Mouse (Mus musculus) lung, postnatal 0 days (tissue): Measurements from ENCODE around the gene Ptpn3.

Experiments
- CTCF ChIP-seq: IDR thresholded peaks from 2 replicates; pipeline ENCODE4 v1.5.1; 2016; ENCODE audit warnings: antibody characterized with exemption, mild to moderate bottlenecking
- EP300 ChIP-seq: IDR thresholded peaks from 2 replicates; pipeline ENCODE4 v1.6.1; 2016; ENCODE audit warnings: antibody characterized with exemption, mild to moderate bottlenecking, control low read depth

DNA sequence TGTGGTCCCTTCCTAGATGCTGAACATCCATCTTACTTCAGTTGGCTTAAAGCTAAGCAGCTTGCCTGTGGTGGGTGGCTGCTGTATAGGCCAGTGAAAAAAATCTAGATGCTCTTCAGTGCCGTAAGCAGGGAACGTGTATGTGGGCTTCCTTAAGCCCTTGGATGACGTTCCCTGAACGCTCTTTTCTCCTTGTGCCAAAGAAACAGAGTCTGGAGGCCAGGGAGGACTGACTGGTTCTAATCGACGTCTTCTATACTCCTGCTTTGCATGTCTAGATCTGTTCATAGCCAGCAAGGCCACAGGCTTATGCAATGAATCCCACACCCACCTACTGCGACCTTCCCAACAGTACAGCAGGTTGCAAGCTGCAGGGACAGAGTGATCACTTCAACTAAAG, 71.3 kb downstream of the Ptpn3 start:
- TF ChIP-seq EP300 (no peak), CTCF (no peak)
